Mouse (Mus musculus) heart, postnatal 0 days (tissue): ENCODE results near the gene Six3.

Source experiments
- CTCF ChIP-seq: IDR thresholded peaks from 2 replicates; pipeline ENCODE4 v1.5.1; 2016; ENCODE audit warnings: antibody characterized with exemption, control low read depth, low read depth
- EP300 ChIP-seq: IDR thresholded peaks from 2 replicates; pipeline ENCODE4 v1.6.1; 2016; ENCODE audit warnings: antibody characterized with exemption, low read depth

DNA sequence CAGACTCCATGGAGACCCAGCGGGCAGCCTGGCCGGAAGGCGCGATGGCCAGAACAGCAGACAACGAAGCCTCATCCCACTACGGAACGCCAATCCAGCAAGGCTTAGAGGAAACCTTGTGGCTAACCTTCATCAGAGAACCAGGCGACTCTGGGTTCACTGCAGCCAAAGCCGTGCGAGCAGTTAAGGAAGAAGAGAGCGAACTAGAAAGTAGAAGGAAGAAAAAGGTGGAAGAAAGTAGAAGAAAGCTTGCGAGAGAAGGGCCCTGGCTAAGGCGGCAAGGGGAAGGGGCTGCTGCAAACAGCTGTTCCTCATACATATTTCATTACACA lies 4.3 kb upstream of the Six3 start:
- TF ChIP-seq CTCF = no peak
- no peak for TF ChIP-seq EP300
